Mouse (Mus musculus) embryonic fibroblast, embryonic 13.5 days (primary cell): ENCODE data around the gene Chrd.

ENCODE experiments used
- CTCF ChIP-seq: IDR thresholded peaks from 2 replicates; pipeline ENCODE4 v1.5.1; 2011; ENCODE audit warnings: mild to moderate bottlenecking, control low read depth, low read length, moderate library complexity, borderline replicate concordance; ENCODE audit not compliant: insufficient read depth
- POLR2A ChIP-seq: IDR thresholded peaks from 2 replicates; pipeline ENCODE4 v1.6.1; 2011; ENCODE audit warnings: low read depth, mild to moderate bottlenecking, control low read depth, low read length, moderate library complexity

- TF ChIP-seq CTCF (no peak), POLR2A (no peak)
Observed at GRCm38 (mm10) chr16:20736823-20737222, 3.9 kb downstream of the Chrd start.
